Mouse (Mus musculus) kidney, adult 2 months (tissue): ENCODE results near the gene Srpk2. TPM values are rescaled to one million over a fixed set of nuclear protein-coding genes. Genes with fewer than 3 reads are reported as not detected.

ENCODE experiments used
- DNase-seq: peaks from one replicate; pipeline ENCODE4 v3.0.0; 2021
- H3K27ac ChIP-seq: fragments of 200-500 bp; 2 replicates; pipeline ENCODE4 v1.5.1; 2012; ENCODE audit warnings: low read depth, low read length, control low read depth, inconsistent platforms; ENCODE audit not compliant: insufficient read depth
- H3K27me3 ChIP-seq: fragments of 200-500 bp; replicated peaks from 2 replicates; pipeline ENCODE4 v1.6.1; 2012; ENCODE audit warnings: mild to moderate bottlenecking, moderate library complexity, low read length, inconsistent platforms; ENCODE audit not compliant: control insufficient read depth, insufficient read depth
- H3K36me3 ChIP-seq: fragments of 200-500 bp; 2 replicates; pipeline ENCODE4 v1.6.1; 2012; ENCODE audit warnings: mild to moderate bottlenecking, moderate library complexity, low read length, inconsistent platforms; ENCODE audit not compliant: control insufficient read depth, insufficient read depth
- H3K4me1 ChIP-seq: fragments of 200-500 bp; 2 replicates; pipeline ENCODE4 v1.6.1; 2011; ENCODE audit warnings: low read length; ENCODE audit not compliant: control insufficient read depth, insufficient read depth
- H3K4me3 ChIP-seq: fragments of 200-500 bp; 2 replicates; pipeline ENCODE4 v1.5.1; 2011; ENCODE audit warnings: mild to moderate bottlenecking, low read depth, low read length, control low read depth; ENCODE audit not compliant: insufficient read depth
- CTCF ChIP-seq: fragments of 200-500 bp; conservative IDR thresholded peaks from 2 replicates; pipeline ENCODE4 v1.5.1; 2011; ENCODE audit warnings: low read depth, mild to moderate bottlenecking, control low read depth, low read length, moderate library complexity, mixed read lengths; ENCODE audit not compliant: insufficient read depth, insufficient read length
- POLR2A ChIP-seq: fragments of 200-500 bp; IDR thresholded peaks from one replicate; pipeline ENCODE4 v1.6.1; 2011; ENCODE audit warnings: low read depth, low read length, control low read depth
- WGBS: fragments of 180-500 bp; shearing (Covaris S2); methylation state at CpG from one replicate; pipeline ENCODE4 v1.1.7; 2018; 5-methylcytosine and 5-hydroxymethylcytosine counted together
- polyA plus RNA-seq: library from polyadenylated mRNA; depleted of rRNA; stranded (reverse); fragments of >200 nt; gene quantifications from 2 replicates; pipeline ENCODE4 v1.2.3, GENCODE M21; 2012

Srpk2 gene
- polyA plus RNA-seq, 1 experiment, result 6.6 TPM

DNA sequence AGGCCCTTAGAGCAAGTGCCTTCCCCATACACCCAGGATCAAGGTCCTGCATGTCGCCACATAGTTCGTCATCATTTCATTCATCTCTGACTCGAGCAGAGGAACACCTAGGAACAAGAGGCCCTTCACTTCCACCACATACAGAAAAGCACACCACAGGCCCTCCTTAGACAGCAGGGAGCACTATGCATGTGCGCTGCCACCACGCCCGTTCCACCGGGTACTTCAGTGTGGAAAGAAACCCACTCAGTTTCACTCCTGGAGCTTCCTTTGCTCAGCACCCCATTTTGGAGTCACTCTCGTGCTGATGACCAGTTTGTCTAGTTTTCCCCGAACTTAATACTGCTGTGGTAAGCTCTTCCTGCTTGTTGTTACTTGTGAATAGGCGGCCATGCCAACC, 169.4 kb downstream of the Srpk2 start:
- H3K36me3 ChIP-seq, result no peaks in the 10 kb centered on the region
- H3K4me1 ChIP-seq, result no peaks in the 10 kb centered on the region; the same call in 1 of the 2 replicates
- DNase-seq, result no peak
- TF ChIP-seq POLR2A, result no peak
- TF ChIP-seq CTCF, result no peak
- H3K27ac ChIP-seq, result no peak overlapping the region
- 89% methylated on average over 10 of the region's 10 CpGs for WGBS
- H3K4me3 ChIP-seq, result no peak overlapping the region
- no peaks in the 10 kb centered on the region for H3K27me3 ChIP-seq

DNA sequence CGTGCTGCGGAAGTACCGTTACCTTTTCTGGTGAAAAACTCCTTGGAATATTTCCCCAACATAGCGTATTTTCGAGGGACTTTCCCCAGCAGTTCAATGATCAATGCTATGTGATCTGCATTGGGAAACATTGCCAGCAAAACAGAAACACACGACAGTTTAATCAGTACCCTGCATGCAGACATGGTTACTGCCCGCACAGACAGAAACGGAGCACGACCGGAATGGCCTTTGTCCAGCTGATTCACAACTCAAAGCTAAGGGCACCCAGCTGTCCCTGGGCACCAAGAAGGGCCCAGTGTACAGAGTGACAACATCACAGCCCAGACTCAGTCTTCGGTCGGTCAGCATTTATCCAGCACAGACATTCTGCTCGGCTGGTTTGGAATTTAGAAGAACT, 170.9 kb downstream of the Srpk2 start:
- Histone ChIP-seq H3K27me3 (no peaks in the 10 kb centered on the region), H3K27ac (no peak overlapping the region), H3K4me3 (no peak overlapping the region), H3K4me1 (no peaks in the 10 kb centered on the region), H3K36me3 (no peaks in the 10 kb centered on the region)
- no peak for TF ChIP-seq POLR2A
- no peak for TF ChIP-seq CTCF
- peak; percentile 60 for DNase-seq
- WGBS, result 68% methylated on average over 13 of the region's 13 CpGs

DNA sequence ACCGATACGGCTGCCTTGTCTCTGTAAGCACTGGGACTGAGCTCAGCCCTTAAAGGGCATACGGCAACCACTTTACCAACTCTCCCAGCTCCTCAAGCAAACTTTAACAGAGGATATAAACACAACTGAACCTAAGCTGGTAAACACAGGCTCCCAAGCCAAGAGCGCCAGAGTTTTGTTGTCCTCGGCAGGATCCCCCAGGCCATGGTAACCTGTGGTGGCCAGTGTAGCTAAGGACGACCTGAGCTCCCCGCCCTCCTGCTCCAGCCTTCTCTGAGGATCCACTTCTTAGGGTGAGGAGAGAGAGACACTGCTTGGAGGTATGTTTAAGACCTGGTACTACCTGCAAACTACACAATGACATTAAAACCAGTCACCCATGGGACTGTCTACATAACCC, 171.9 kb downstream of the Srpk2 start:
- H3K27ac ChIP-seq, result no peak overlapping the region
- no peak for DNase-seq
- H3K27me3 ChIP-seq, result no peaks in the 10 kb centered on the region
- no peaks in the 10 kb centered on the region for H3K4me1 ChIP-seq
- H3K36me3 ChIP-seq, result no peaks in the 10 kb centered on the region
- WGBS, result 91% methylated on average over 7 of the region's 7 CpGs
- no peak overlapping the region for H3K4me3 ChIP-seq
- TF ChIP-seq CTCF (no peak), POLR2A (no peak)

DNA sequence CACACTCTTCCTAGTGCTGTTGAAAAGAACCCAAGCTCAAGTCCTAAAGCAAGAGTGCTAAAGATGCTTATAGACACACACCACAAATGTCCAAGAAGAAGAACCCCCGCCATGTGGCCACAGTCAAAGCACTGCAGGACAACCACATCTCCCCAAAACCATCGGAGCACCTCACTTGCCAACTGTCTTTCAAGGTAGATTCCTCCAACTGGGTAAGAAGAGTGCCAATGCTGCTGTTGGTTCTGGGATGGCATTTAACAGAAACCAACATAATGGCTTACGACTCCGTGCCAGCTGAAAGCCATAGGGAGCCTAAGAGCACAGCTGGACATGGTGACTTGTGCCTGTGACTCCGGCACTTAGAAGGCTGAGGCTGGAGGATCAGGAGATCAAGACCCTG, 173.0 kb downstream of the Srpk2 start:
- H3K36me3 ChIP-seq, result no peaks in the 10 kb centered on the region
- H3K27ac ChIP-seq, result no peak overlapping the region
- DNase-seq, result no peak
- TF ChIP-seq POLR2A (no peak), CTCF (no peak)
- WGBS, result 99% methylated on average over 5 of the region's 5 CpGs
- H3K4me3 ChIP-seq, result no peak overlapping the region
- no peaks in the 10 kb centered on the region for H3K4me1 ChIP-seq
- no peaks in the 10 kb centered on the region for H3K27me3 ChIP-seq

DNA sequence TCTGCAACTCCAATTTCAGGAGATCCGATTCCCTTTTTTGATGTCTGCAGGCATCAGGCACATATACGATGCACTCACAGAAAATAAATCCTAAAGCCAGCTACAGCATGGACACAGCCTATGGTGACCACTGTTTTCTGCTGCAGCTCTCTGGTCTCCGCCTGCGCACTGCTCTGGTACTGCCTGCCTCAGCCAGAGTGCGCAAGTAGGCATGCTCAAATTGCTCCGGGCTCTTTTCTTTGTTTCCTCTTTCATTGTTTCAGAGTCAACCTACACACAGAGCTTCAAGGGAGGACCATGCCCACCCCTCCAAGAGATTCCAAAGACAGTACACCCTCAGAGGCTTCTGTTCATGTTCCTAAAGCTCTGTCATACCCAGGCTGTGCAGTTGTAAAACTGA, 175.8 kb downstream of the Srpk2 start:
- no peaks in the 10 kb centered on the region; the same call in 1 of the 2 replicates for H3K36me3 ChIP-seq
- no peaks in the 10 kb centered on the region for H3K27me3 ChIP-seq
- H3K4me3 ChIP-seq, result no peak overlapping the region
- no peak overlapping the region for H3K27ac ChIP-seq
- no peak for TF ChIP-seq CTCF
- no peak for TF ChIP-seq POLR2A
- H3K4me1 ChIP-seq, result no peaks in the 10 kb centered on the region
- 91% methylated on average over 6 of the region's 6 CpGs for WGBS
- no peak for DNase-seq

DNA sequence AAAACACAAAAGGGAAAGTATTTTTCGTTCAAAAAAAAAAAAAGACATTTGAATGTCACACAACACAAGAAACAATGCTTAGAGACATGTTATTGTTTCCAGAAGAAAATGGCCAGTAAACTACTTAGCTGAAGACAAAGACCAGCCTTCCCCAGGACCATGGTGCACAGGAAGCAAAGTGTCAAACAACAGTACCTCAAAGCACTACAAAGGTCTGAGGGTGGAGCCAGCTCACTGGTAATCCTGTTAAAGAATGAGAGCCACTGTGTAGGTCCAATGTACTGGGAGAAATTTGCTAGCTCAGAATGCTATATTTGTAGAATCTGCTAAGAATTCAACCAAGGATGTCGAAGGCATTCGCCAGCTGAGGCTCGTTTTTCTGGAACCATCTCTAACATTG, 177.2 kb downstream of the Srpk2 start:
- H3K4me1 ChIP-seq, result no peaks in the 10 kb centered on the region
- no peak overlapping the region for H3K27ac ChIP-seq
- WGBS, result 84% methylated on average over 4 of the region's 4 CpGs
- no peak overlapping the region for H3K4me3 ChIP-seq
- peaks cover 2% of the 10 kb centered on the region; the same call in 1 of the 2 replicates for H3K36me3 ChIP-seq
- no peaks in the 10 kb centered on the region for H3K27me3 ChIP-seq
- TF ChIP-seq CTCF, result no peak
- TF ChIP-seq POLR2A, result no peak
- DNase-seq, result no peak

DNA sequence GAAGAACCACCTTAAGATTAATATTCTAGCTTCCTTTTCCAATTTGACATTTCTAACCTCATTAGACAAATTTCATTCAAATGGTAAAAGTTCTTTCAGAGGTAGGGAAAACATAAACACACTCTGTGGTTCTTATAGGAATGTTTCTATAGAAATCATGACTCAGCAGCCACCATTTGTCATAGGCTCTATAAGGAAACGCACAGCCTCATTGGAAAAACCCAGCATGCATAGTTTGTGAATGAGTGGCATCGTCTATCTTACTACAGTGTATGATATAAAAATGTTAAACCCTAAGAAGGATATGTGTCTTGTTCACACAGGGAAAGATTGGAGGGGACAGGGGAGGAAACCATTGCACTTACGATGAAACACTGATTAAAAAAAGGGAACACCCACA, 178.8 kb downstream of the Srpk2 start:
- no peaks in the 10 kb centered on the region for H3K4me1 ChIP-seq
- no peak overlapping the region for H3K4me3 ChIP-seq
- peaks cover 9% of the 10 kb centered on the region for H3K36me3 ChIP-seq
- 93% methylated on average over 3 of the region's 3 CpGs for WGBS
- no peak for DNase-seq
- no peaks in the 10 kb centered on the region for H3K27me3 ChIP-seq
- H3K27ac ChIP-seq, result no peak overlapping the region
- no peak for TF ChIP-seq CTCF
- TF ChIP-seq POLR2A, result no peak
